Mouse (Mus musculus) heart, adult 2 months (tissue): ENCODE results near the gene Rnaseh2c.

ENCODE experiments used
- CTCF ChIP-seq: fragments of 200-600 bp; IDR thresholded peaks from 2 replicates; pipeline ENCODE4 v1.8.1; 2022; ENCODE audit warnings: antibody characterized with exemption, mild to moderate bottlenecking, moderate library complexity
- POLR2A ChIP-seq: fragments of 200-500 bp; IDR thresholded peaks from 2 replicates; pipeline ENCODE4 v1.6.1; 2011; ENCODE audit warnings: mild to moderate bottlenecking, low read depth, low read length, control low read depth; ENCODE audit not compliant: insufficient read depth

GRCm38 (mm10) chr19:5562776-5563175 is 38.9 kb upstream of the Rnaseh2c start:
- TF ChIP-seq POLR2A (no peak), CTCF (no peak)
